Mouse (Mus musculus) midbrain, embryonic 15.5 days (tissue): ENCODE measurements at regions not wholly inside any gene's neighbourhood (a gene's known extent, or its start where the extent isn't known, plus 50 kb on each side); places are given as distances from the start of the nearest gene placed in this dataset.
A peak's percentile ranks its signal among the peaks of the same experiment; 100 is the strongest.

ENCODE experiments used
- ATAC-seq: fragments of 200-750 bp; cut with Nextera tagmentation; replicated peaks from 2 replicates; pipeline ENCODE4 v1.8.0; 2017; ENCODE audit warnings: moderate TSS enrichment
- H3K27ac ChIP-seq: fragments of 300-500 bp; sonication (generic); 2 replicates; pipeline ENCODE4 v1.5.1; 2015; ENCODE audit warnings: mild to moderate bottlenecking, inconsistent platforms
- H3K27me3 ChIP-seq: fragments of 300-500 bp; sonication (generic); replicated peaks from 2 replicates; pipeline ENCODE4 v1.6.1; 2015; ENCODE audit warnings: inconsistent platforms
- H3K36me3 ChIP-seq: fragments of 300-500 bp; sonication (generic); replicated peaks from 2 replicates; pipeline ENCODE4 v1.6.1; 2015; ENCODE audit warnings: inconsistent platforms
- H3K4me1 ChIP-seq: fragments of 300-500 bp; sonication (generic); 2 replicates; pipeline ENCODE4 v1.6.1; 2015; ENCODE audit warnings: inconsistent platforms
- H3K4me2 ChIP-seq: fragments of 300-500 bp; sonication (generic); 2 replicates; pipeline ENCODE4 v1.6.1; 2015; ENCODE audit warnings: inconsistent platforms, mild to moderate bottlenecking, moderate library complexity
- H3K4me3 ChIP-seq: fragments of 300-500 bp; sonication (generic); 2 replicates; pipeline ENCODE4 v1.5.1; 2015; ENCODE audit warnings: mild to moderate bottlenecking, inconsistent platforms
- H3K9ac ChIP-seq: fragments of 300-500 bp; sonication (generic); 2 replicates; pipeline ENCODE4 v1.6.1; 2015; ENCODE audit warnings: mild to moderate bottlenecking, inconsistent platforms
- H3K9me3 ChIP-seq: fragments of 300-500 bp; sonication (generic); 2 replicates; pipeline ENCODE4 v1.6.1; 2016; ENCODE audit warnings: inconsistent platforms
- WGBS: fragments of 180-500 bp; shearing (Covaris S2); methylation state at CpG from one replicate; pipeline ENCODE4 v1.1.7; 2015; ENCODE audit warnings: mixed read lengths; 5-methylcytosine and 5-hydroxymethylcytosine counted together

DNA sequence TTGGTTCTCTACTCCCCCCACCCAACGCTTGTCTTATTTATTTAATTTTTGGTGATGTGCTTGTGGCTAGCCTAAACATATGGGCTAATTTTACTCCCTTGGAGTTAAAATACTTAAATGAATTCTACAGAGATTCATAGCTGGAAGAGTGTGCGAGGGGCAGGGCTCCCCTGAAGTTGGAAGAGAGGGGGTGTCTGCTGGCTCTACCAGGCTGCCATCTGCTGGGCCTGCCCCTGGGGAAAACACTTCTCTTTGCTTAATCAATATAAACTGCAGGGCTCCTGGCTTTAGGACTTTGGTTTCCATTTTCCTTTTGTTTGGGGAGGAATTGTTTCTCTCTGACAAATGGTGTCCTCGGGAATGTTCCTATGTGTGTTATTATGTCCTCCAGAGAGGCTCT is 92.5 kb upstream of the Kcnd3 start:
- Histone ChIP-seq H3K9ac (no peak overlapping the region), H3K36me3 (no peaks in the 10 kb centered on the region), H3K4me1 (peaks cover 22% of the 10 kb centered on the region), H3K27ac (no peak overlapping the region), H3K27me3 (no peaks in the 10 kb centered on the region), H3K9me3 (no peaks in the 10 kb centered on the region), H3K4me2 (no peak overlapping the region), H3K4me3 (no peak overlapping the region)
- 38% methylated on average over 3 of the region's 3 CpGs for WGBS
- no peak for ATAC-seq

GRCm38 (mm10) chr3:105364685-105365084 is 87.4 kb upstream of the Kcnd3 start:
- no peak overlapping the region for H3K4me2 ChIP-seq
- H3K27me3 ChIP-seq, result no peaks in the 10 kb centered on the region
- no peak overlapping the region for H3K9ac ChIP-seq
- no peak overlapping the region for H3K4me3 ChIP-seq
- ATAC-seq, result no peak
- H3K9me3 ChIP-seq, result no peaks in the 10 kb centered on the region
- peaks cover 6% of the 10 kb centered on the region for H3K4me1 ChIP-seq
- no peak overlapping the region for H3K27ac ChIP-seq
- H3K36me3 ChIP-seq, result no peaks in the 10 kb centered on the region
- WGBS, result 65% methylated on average over 5 of the region's 5 CpGs

GRCm38 (mm10) chr3:105366806-105367205 is 85.3 kb upstream of the Kcnd3 start:
- no peaks in the 10 kb centered on the region for H3K36me3 ChIP-seq
- H3K9me3 ChIP-seq, result no peaks in the 10 kb centered on the region
- no peaks in the 10 kb centered on the region for H3K27me3 ChIP-seq
- H3K4me1 ChIP-seq, result peaks cover 3% of the 10 kb centered on the region; the same call in 1 of the 2 replicates
- no peak overlapping the region for H3K9ac ChIP-seq
- H3K4me2 ChIP-seq, result no peak overlapping the region
- H3K4me3 ChIP-seq, result no peak overlapping the region
- no peak for ATAC-seq
- WGBS, result 86% methylated on average over 6 of the region's 6 CpGs
- H3K27ac ChIP-seq, result no peak overlapping the region

DNA sequence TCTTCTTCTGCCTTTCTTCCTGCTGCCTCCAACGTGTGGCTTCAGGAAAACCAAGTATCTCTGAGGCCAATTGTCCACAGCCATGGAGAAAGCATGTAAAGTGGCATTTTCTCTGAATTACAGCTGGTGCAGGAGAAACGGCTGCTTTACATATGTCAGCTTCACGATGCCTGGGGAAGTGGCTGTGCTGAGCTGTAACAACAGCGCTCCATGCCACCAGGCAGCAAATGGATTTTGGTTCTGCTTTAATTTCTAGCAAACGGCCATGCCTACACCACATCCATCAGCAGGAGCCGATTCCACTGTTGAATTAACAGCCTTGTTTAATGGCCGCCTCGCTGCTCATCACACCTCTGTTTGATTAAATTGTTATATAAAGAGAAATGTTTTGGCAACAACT is 84.2 kb upstream of the Kcnd3 start:
- Histone ChIP-seq H3K36me3 (no peaks in the 10 kb centered on the region), H3K4me3 (no peak overlapping the region), H3K4me2 (no peak overlapping the region), H3K4me1 (peaks cover 9% of the 10 kb centered on the region; the same call in 1 of the 2 replicates), H3K9me3 (no peaks in the 10 kb centered on the region), H3K27me3 (no peaks in the 10 kb centered on the region), H3K27ac (no peak overlapping the region), H3K9ac (no peak overlapping the region)
- 70% methylated on average over 8 of the region's 8 CpGs for WGBS
- ATAC-seq, result no peak

DNA sequence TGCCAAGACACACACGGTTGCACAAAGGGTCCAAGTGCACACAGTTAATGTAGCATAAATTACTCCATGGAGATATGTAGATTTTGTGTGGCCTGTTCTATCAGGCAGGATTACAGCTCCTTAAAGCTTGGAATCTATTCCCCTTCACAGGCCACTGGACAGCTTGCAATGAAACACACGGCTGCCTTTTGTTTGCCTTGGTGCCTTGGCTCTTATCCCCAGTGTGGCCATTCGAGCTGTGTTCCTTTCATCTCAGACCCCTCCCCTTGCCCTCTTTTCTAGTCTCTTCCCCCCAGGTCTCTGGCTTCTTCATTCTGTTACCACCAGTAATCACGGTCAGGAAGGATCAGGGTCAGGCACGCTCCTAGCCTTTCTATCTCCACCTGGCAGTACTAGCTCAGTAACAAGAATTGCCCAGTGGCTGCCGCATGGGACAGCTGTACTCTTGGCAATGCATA is 79.7 kb upstream of the Kcnd3 start:
- Histone ChIP-seq H3K4me2 (no peak overlapping the region), H3K4me1 (peaks cover 9% of the 10 kb centered on the region; the same call in 1 of the 2 replicates), H3K27me3 (no peaks in the 10 kb centered on the region), H3K27ac (no peak overlapping the region), H3K36me3 (no peaks in the 10 kb centered on the region), H3K9me3 (no peaks in the 10 kb centered on the region), H3K9ac (no peak overlapping the region), H3K4me3 (no peak overlapping the region)
- 0 out of 2 replicates have a peak, but pooled peaks have one; percentile 18 for ATAC-seq
- WGBS, result 20% methylated on average over 6 of the region's 6 CpGs

DNA sequence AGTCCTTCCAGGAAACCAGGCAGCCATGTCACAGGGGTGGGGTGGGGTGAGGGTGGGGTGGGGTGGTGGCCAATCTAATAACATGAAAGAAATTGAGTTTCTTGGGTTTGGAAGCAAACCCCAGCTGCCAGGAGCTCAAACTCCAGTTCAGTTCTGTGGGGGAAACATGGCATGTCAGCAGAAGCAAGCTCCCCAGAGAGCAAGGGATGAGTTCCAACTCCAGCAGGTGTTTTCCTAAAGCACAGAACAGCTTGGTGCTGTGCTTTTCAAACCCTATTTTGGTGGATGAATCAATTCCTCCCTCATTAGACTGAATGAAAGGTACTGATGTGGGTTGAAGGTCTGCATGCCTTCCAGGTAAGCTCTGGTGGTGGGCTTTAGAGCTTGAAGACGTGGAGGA is 77.8 kb upstream of the Kcnd3 start:
- no peak overlapping the region for H3K4me2 ChIP-seq
- no peak overlapping the region for H3K27ac ChIP-seq
- H3K36me3 ChIP-seq, result no peaks in the 10 kb centered on the region
- no peak overlapping the region for H3K9ac ChIP-seq
- no peaks in the 10 kb centered on the region for H3K9me3 ChIP-seq
- H3K4me1 ChIP-seq, result peaks cover 9% of the 10 kb centered on the region; the same call in 1 of the 2 replicates
- no peak for ATAC-seq
- no peak overlapping the region for H3K4me3 ChIP-seq
- no peaks in the 10 kb centered on the region for H3K27me3 ChIP-seq
- 71% methylated on average over 1 of the region's 1 CpGs for WGBS

GRCm38 (mm10) chr3:105374836-105375235 is 77.3 kb upstream of the Kcnd3 start:
- H3K9ac ChIP-seq, result no peak overlapping the region
- ATAC-seq, result no peak
- H3K27ac ChIP-seq, result no peak overlapping the region
- no peak overlapping the region for H3K4me3 ChIP-seq
- H3K9me3 ChIP-seq, result no peaks in the 10 kb centered on the region
- H3K4me1 ChIP-seq, result 0 out of 2 replicates have a peak, but pooled peaks cover 9% of the 10 kb centered on the region
- H3K4me2 ChIP-seq, result no peak overlapping the region
- H3K27me3 ChIP-seq, result no peaks in the 10 kb centered on the region
- no peaks in the 10 kb centered on the region for H3K36me3 ChIP-seq

DNA sequence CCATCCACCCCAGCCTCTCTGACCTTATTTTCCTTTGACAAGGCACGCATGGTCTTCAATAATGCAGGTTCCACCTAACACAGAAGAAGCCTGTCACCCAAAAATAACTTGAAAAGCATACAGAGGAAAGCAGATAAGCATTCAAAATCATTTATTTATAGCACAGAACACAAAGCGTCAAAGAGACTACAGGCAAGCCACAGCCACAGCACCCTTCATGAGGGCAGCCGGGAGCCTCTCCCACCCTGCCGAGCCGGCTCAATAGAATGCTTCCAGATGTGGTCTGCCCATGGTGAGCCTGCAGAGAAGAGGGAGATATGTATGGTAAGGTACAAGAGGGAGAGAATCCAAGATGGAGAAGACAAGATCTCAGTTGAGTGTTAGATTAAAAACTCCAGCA is 76.7 kb upstream of the Kcnd3 start:
- Histone ChIP-seq H3K9ac (no peak overlapping the region), H3K9me3 (no peaks in the 10 kb centered on the region), H3K4me3 (no peak overlapping the region), H3K27me3 (no peaks in the 10 kb centered on the region), H3K36me3 (no peaks in the 10 kb centered on the region), H3K27ac (no peak overlapping the region), H3K4me2 (no peak overlapping the region), H3K4me1 (0 out of 2 replicates have a peak, but pooled peaks cover 6% of the 10 kb centered on the region)
- WGBS, result 75% methylated on average over 5 of the region's 5 CpGs
- ATAC-seq, result no peak

- no peak overlapping the region for H3K4me3 ChIP-seq
- no peak overlapping the region for H3K4me2 ChIP-seq
- no peaks in the 10 kb centered on the region for H3K9me3 ChIP-seq
- H3K36me3 ChIP-seq, result no peaks in the 10 kb centered on the region
- no peak for ATAC-seq
- 88% methylated on average over 7 of the region's 7 CpGs for WGBS
- no peak overlapping the region for H3K9ac ChIP-seq
- 0 out of 2 replicates have a peak, but pooled peaks cover 6% of the 10 kb centered on the region for H3K4me1 ChIP-seq
- no peaks in the 10 kb centered on the region for H3K27me3 ChIP-seq
- no peak overlapping the region for H3K27ac ChIP-seq
Measured at GRCm38 (mm10) chr3:105375820-105376219, 76.3 kb upstream of the Kcnd3 start.

DNA sequence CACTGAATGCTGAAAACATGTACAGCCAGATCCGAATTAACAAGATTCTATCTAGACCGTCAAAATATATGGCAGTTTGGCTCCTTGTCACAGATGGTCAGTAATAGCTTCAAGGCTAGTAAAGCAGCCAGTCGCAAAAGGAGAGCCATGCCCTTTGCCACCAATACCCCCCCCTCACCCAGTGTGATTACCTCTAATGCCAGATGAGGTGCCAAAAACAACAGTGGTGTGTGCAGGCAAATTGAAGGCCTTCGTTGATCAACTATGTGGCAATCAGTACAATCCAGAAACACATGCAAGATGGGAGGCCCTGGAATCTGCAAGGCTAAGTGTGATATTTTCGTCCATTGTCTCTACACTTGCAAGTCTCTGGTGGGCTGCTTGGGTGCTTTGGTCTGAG is 75.8 kb upstream of the Kcnd3 start:
- no peaks in the 10 kb centered on the region for H3K36me3 ChIP-seq
- no peaks in the 10 kb centered on the region for H3K9me3 ChIP-seq
- H3K9ac ChIP-seq, result no peak overlapping the region
- no peaks in the 10 kb centered on the region for H3K27me3 ChIP-seq
- H3K4me2 ChIP-seq, result no peak overlapping the region
- no peak for ATAC-seq
- no peak overlapping the region for H3K4me3 ChIP-seq
- H3K27ac ChIP-seq, result no peak overlapping the region
- H3K4me1 ChIP-seq, result 0 out of 2 replicates have a peak, but pooled peaks cover 6% of the 10 kb centered on the region
- WGBS, result 89% methylated on average over 5 of the region's 5 CpGs

GRCm38 (mm10) chr3:105380818-105381217 is 71.3 kb upstream of the Kcnd3 start:
- H3K4me1 ChIP-seq, result no peaks in the 10 kb centered on the region
- H3K27ac ChIP-seq, result no peak overlapping the region
- H3K9ac ChIP-seq, result no peak overlapping the region
- WGBS, result 72% methylated on average over 4 of the region's 4 CpGs
- no peaks in the 10 kb centered on the region for H3K27me3 ChIP-seq
- H3K9me3 ChIP-seq, result no peaks in the 10 kb centered on the region
- H3K36me3 ChIP-seq, result no peaks in the 10 kb centered on the region
- no peak for ATAC-seq
- H3K4me3 ChIP-seq, result no peak overlapping the region
- H3K4me2 ChIP-seq, result no peak overlapping the region

DNA sequence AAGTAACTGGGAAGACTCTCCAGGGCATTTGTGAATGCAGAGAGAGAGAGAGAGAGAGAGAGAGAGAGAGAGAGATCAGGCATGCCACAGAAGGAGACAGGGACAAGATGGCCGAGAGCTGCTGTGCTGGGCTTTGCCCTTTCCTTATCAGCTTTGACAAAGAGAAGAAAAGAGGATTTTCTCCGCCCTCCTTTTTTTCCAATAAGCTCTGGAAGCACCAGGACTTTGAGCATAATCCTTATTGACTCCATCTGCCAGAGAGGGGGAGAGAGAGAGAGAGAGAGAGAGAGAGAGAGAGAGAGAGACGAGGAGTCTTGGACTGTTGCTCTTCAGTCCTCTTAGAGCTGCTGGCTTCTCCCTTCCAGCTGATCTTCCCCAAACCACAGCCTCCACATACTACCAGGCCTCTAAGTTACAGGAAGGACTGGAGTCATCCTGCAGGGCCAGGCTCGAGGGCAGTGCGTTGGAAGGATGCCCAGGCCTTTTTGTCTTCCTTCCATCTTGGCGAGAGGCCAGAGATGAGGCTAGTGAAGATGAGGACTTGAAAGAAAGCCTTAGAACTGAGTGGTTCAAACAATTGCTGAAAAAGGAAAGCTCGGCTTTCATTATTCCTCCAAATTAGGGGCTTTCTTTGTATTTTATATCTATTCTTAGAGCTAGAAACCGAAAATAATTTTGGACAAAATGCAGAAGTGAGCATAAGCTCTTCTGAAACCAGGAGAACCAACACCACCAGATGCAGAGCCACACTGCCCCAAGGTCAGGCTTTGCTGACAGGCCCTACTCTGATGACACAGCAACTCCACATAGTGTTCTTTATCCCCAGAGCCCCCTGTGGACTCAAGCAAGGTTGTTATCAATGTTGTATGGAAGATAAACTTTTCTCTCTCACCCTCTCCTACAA is 59.3 kb upstream of the Kcnd3 start:
- Histone ChIP-seq H3K9ac (no peak overlapping the region), H3K9me3 (no peaks in the 10 kb centered on the region), H3K27me3 (no peaks in the 10 kb centered on the region), H3K4me2 (no peak overlapping the region), H3K27ac (0 out of 2 replicates have a peak overlapping the region, but pooled peaks have one; percentile 9), H3K36me3 (no peaks in the 10 kb centered on the region), H3K4me1 (no peaks in the 10 kb centered on the region), H3K4me3 (no peak overlapping the region)
- WGBS, result 31% methylated on average over 8 of the region's 8 CpGs
- ATAC-seq, result no peak; the same call in 1 of the 2 replicates
